Mouse (Mus musculus) liver, embryonic 14.5 days (tissue): Measurements from ENCODE around the gene Sftpa1. TPM values are rescaled to one million over a fixed set of nuclear protein-coding genes. Genes with fewer than 3 reads are reported as not detected.

ENCODE experiments used
- ATAC-seq: fragments of 200-750 bp; cut with Nextera tagmentation; 2 replicates; pipeline ENCODE4 v1.8.0; 2017; ENCODE audit warnings: moderate number of reproducible peaks, mild to moderate bottlenecking, moderate library complexity; ENCODE audit not compliant: insufficient read depth
- DNase-seq, 3 experiments: peaks; one replicate each; pipeline ENCODE4 v3.0.0-alpha.2; 2012 to 2013; ENCODE audit warnings: low read depth in 3 of 3, low spot score in 3 of 3
- H3K27ac ChIP-seq: fragments of 300-500 bp; sonication (generic); 2 replicates; pipeline ENCODE4 v1.5.1; 2014; ENCODE audit warnings: moderate library complexity, mild to moderate bottlenecking, control low read depth, inconsistent platforms
- H3K27me3 ChIP-seq: fragments of 300-500 bp; sonication (generic); 2 replicates; pipeline ENCODE4 v1.6.1; 2014; ENCODE audit warnings: mild to moderate bottlenecking, low read length, moderate library complexity; ENCODE audit not compliant: control insufficient read depth, insufficient read depth
- H3K36me3 ChIP-seq: fragments of 300-500 bp; sonication (generic); replicated peaks from 2 replicates; pipeline ENCODE4 v1.6.1; 2014; ENCODE audit warnings: low read depth; ENCODE audit not compliant: control insufficient read depth, insufficient read depth
- H3K4me1 ChIP-seq, 2 experiments: fragments of 200-500 bp in 1 of 2; fragments of 300-500 bp in 1 of 2; sonication (generic) in 1 of 2; replicated peaks; 2 replicates each; pipeline ENCODE4 v1.6.1; 2012 to 2014; ENCODE audit warnings: antibody characterized with exemption in 1 of 2, inconsistent platforms in 1 of 2, low read length in 1 of 2; ENCODE audit not compliant: control insufficient read depth in 2 of 2, insufficient read depth in 2 of 2
- H3K4me2 ChIP-seq: fragments of 300-500 bp; sonication (generic); 2 replicates; pipeline ENCODE4 v1.6.1; 2014; ENCODE audit warnings: low read depth, mild to moderate bottlenecking, control low read depth, moderate library complexity
- H3K4me3 ChIP-seq, 2 experiments: fragments of 200-500 bp in 1 of 2; fragments of 300-500 bp in 1 of 2; sonication (generic) in 1 of 2; 2 replicates each; pipeline ENCODE4 v1.5.1; 2012 to 2014; ENCODE audit warnings: low read depth in 2 of 2, low read length in 2 of 2, mild to moderate bottlenecking in 2 of 2, control low read depth in 1 of 2, inconsistent platforms in 1 of 2, moderate library complexity in 1 of 2; ENCODE audit not compliant: insufficient read depth in 1 of 2
- H3K9ac ChIP-seq: fragments of 300-500 bp; sonication (generic); replicated peaks from 2 replicates; pipeline ENCODE4 v1.6.1; 2014; ENCODE audit warnings: mild to moderate bottlenecking, control low read depth, moderate library complexity
- H3K9me3 ChIP-seq: fragments of 300-500 bp; sonication (generic); 2 replicates; pipeline ENCODE4 v1.6.1; 2016; ENCODE audit warnings: low read length, mixed read lengths; ENCODE audit not compliant: control insufficient read depth
- CTCF ChIP-seq: IDR thresholded peaks from 2 replicates; pipeline ENCODE4 v1.5.1; 2016; ENCODE audit warnings: antibody characterized with exemption, low read depth, control low read depth
- EP300 ChIP-seq: IDR thresholded peaks from 2 replicates; pipeline ENCODE4 v1.6.1; 2016; ENCODE audit warnings: antibody characterized with exemption, low read depth
- WGBS: fragments of 180-500 bp; shearing (Covaris S2); extraction: QIAGEN DNeasy Blood & Tissue Kit; methylation state at CpG from one replicate; pipeline ENCODE4 v1.1.7; 2014; ENCODE audit not compliant: insufficient replicate concordance; 5-methylcytosine and 5-hydroxymethylcytosine counted together
- polyA plus RNA-seq, 2 experiments: library from polyadenylated mRNA; depleted of rRNA in 1 of 2; stranded (reverse) in 1 of 2; unstranded in 1 of 2; fragments of >200 nt; fragmentation: Nextera tagmentation in 1 of 2; extraction: Ambion mirVana in 1 of 2; gene quantifications; 2 replicates each; pipeline versions ENCODE4 v1.2.1 to v1.2.3; 2012 to 2014

Gene Sftpa1
- polyA plus RNA-seq, 2 experiments, result 0.10 to 0.19 TPM

DNA sequence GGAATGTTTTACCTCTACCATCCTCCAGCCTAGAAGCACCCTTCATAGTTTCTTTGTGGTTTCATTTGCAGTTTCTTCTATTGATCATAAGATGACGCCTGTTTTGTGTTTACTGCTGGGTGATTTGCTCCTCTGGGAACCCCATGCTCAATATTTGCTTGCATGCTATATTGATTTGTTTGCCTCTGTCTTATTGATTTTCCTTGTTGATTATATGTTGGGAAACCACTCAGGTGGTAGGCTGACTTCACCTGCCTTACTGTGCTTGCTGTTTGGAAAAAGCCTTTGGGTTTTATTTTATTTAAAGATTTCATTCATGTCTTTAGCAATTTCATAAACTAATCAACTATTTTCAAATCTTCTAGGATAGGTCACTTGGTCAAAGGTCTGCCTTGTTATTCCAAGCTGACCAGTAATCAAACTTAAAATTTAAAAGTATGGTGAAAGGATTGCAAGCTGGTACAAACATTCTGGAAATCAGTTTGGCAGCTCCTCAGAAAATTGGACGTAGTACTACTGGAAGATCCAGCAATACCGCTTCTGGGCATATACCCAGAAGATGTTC is 35.2 kb upstream of the Sftpa1 start:
- Histone ChIP-seq H3K36me3 (no peaks in the 10 kb centered on the region), H3K4me1 (no peaks in the 10 kb centered on the region; a peak in 1 of 4 replicates), H3K9ac (no peak overlapping the region), H3K4me3 (no peak overlapping the region), H3K9me3 (no peaks in the 10 kb centered on the region), H3K4me2 (no peak overlapping the region), H3K27me3 (no peaks in the 10 kb centered on the region), H3K27ac (no peak overlapping the region)
- TF ChIP-seq EP300 (no peak), CTCF (no peak)
- ATAC-seq (no peak), DNase-seq (no peak)
- 54% methylated on average over 3 of the region's 3 CpGs for WGBS

DNA sequence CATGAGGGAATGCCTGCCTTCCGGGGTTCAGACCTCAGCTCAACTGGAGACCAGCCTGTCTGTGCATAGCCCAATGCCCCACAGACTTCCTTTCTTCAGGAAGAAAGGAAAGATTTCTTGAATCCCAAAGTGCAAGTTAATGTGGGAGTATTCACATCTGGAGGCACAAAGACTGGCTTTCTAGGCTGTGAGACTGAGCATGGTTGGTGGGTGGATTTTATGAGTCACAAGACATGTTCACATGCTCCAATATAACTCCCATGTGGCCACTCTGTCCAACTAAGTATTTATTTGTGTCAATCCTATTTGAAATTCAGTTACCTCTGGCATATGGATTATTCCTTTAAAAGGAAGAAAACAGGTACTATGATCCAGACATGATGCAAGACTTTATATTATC is 32.9 kb upstream of the Sftpa1 start:
- Histone ChIP-seq H3K4me1 (no peaks in the 10 kb centered on the region; a peak in 1 of 4 replicates), H3K4me2 (no peak overlapping the region), H3K9me3 (no peaks in the 10 kb centered on the region), H3K9ac (no peak overlapping the region), H3K27ac (no peak overlapping the region), H3K4me3 (no peak overlapping the region), H3K27me3 (no peaks in the 10 kb centered on the region), H3K36me3 (no peaks in the 10 kb centered on the region)
- WGBS, result 56% methylated on average over 1 of the region's 1 CpGs
- no peak for DNase-seq
- TF ChIP-seq EP300 (no peak), CTCF (no peak)
- ATAC-seq, result no peak

DNA sequence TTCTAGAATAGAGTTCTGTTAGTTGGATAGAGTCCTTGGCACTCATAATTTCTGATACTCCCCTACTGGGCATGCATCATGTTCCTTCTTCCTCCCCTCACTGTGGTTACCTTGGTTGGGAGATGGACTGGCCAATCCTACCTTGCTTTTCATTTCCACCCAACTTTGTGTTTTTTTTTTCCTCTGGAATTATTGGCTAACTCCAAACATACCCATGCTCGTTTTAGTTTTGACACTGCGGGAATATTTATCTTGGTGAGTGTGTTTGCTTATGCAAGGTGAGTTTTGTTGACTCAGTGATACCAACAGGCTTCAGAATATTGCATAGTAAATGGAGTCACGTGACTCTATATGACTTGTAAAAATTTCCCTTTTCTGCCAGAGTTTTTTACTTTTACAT is 30.9 kb upstream of the Sftpa1 start:
- ATAC-seq (no peak), DNase-seq (no peak)
- Histone ChIP-seq H3K4me1 (no peaks in the 10 kb centered on the region; a peak in 1 of 4 replicates), H3K9me3 (no peaks in the 10 kb centered on the region), H3K27ac (no peak overlapping the region), H3K36me3 (no peaks in the 10 kb centered on the region), H3K9ac (no peak overlapping the region), H3K4me3 (no peak overlapping the region), H3K4me2 (no peak overlapping the region), H3K27me3 (no peaks in the 10 kb centered on the region)
- 52% methylated on average over 3 of the region's 3 CpGs for WGBS
- TF ChIP-seq CTCF, result no peak
- no peak for TF ChIP-seq EP300

DNA sequence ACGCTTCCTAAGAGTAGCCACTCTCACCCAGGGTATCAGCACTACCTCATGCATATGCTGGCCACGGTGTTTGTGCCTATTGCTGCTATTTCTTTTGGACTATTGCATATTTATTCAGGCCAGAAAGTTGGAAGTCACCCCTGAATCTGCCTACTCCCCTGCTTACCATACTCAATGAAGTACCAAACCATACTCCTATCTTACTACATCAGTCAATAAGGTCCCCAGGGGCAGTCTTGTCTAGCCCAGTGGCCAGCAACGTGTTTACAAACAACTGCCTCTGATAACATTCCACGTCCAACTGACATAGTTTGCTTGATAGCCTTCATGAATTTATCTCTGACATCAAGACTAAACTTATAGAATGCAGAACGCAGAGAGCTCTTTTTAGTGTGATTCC is 30.3 kb upstream of the Sftpa1 start:
- 55% methylated on average over 5 of the region's 5 CpGs for WGBS
- Histone ChIP-seq H3K36me3 (no peaks in the 10 kb centered on the region), H3K4me2 (no peak overlapping the region), H3K4me1 (no peaks in the 10 kb centered on the region; a peak in 1 of 4 replicates), H3K9me3 (no peaks in the 10 kb centered on the region), H3K4me3 (no peak overlapping the region), H3K9ac (no peak overlapping the region), H3K27me3 (no peaks in the 10 kb centered on the region), H3K27ac (no peak overlapping the region)
- DNase-seq, result no peak
- TF ChIP-seq CTCF, result no peak
- TF ChIP-seq EP300, result no peak
- ATAC-seq, result no peak

DNA sequence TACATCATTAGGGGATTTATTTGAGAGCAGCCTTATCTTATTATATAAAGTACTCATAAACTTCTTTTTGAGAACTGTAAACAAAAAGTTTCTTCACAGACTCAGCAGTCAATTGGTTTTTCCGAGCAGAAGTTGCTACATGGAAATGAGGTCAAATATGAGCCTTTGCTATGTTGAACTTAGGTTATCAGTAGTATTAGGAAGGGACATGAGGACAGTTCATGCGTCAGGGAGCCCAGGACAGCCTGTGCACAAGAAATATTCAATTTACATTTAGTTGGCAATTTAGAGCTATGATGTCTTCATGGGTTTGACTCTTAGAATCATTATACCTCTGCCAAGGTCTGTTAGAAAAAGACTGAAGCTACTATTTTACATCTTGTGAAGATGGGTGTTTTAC is 29.3 kb upstream of the Sftpa1 start:
- 45% methylated on average over 2 of the region's 2 CpGs for WGBS
- no peak overlapping the region for H3K9ac ChIP-seq
- no peaks in the 10 kb centered on the region for H3K9me3 ChIP-seq
- H3K27ac ChIP-seq, result no peak overlapping the region
- no peak overlapping the region for H3K4me2 ChIP-seq
- H3K4me1 ChIP-seq, result no peaks in the 10 kb centered on the region; a peak in 1 of 4 replicates
- no peak for ATAC-seq
- no peak for DNase-seq
- no peaks in the 10 kb centered on the region for H3K27me3 ChIP-seq
- no peaks in the 10 kb centered on the region for H3K36me3 ChIP-seq
- H3K4me3 ChIP-seq, result no peak overlapping the region
- TF ChIP-seq CTCF (no peak), EP300 (no peak)
